Mouse (Mus musculus): Measurements from ENCODE around the gene Tnni3k.

- TF ChIP-seq CTCF (IDR thresholded peaks at IDR 0.05; ENCODE audit: control insufficient read depth, insufficient read depth, insufficient replicate concordance, low read depth, low read length) (no peak), POLR2A (IDR thresholded peaks at IDR 0.05; ENCODE audit: control insufficient read depth, low read depth, low read length) (no peak)
Measured at GRCm38 (mm10) chr3:155030200-155030599, 25.0 kb downstream of the Tnni3k start.
